Mouse (Mus musculus) hindbrain, embryonic 15.5 days (tissue): ENCODE data around the gene Noc3l. TPM values are rescaled to one million over a fixed set of nuclear protein-coding genes. Genes with fewer than 3 reads are reported as not detected.

ENCODE experiments used
- ATAC-seq: fragments of 200-750 bp; cut with Nextera tagmentation; 2 replicates; pipeline ENCODE4 v1.8.0; 2017; ENCODE audit warnings: low read depth, moderate number of reproducible peaks, moderate TSS enrichment; ENCODE audit not compliant: low FRiP score
- H3K27ac ChIP-seq: fragments of 300-500 bp; sonication (generic); replicated peaks from 2 replicates; pipeline ENCODE4 v1.5.1; 2015; ENCODE audit warnings: mild to moderate bottlenecking, inconsistent platforms
- H3K27me3 ChIP-seq: fragments of 300-500 bp; sonication (generic); 2 replicates; pipeline ENCODE4 v1.6.1; 2015; ENCODE audit warnings: control low read depth, inconsistent platforms
- H3K36me3 ChIP-seq: fragments of 300-500 bp; sonication (generic); 2 replicates; pipeline ENCODE4 v1.6.1; 2015; ENCODE audit warnings: control low read depth, inconsistent platforms
- H3K4me1 ChIP-seq: fragments of 300-500 bp; sonication (generic); replicated peaks from 2 replicates; pipeline ENCODE4 v1.6.1; 2015; ENCODE audit warnings: control low read depth, inconsistent platforms
- H3K4me2 ChIP-seq: fragments of 300-500 bp; sonication (generic); 2 replicates; pipeline ENCODE4 v1.6.1; 2015; ENCODE audit warnings: moderate library complexity, mild to moderate bottlenecking, inconsistent platforms
- H3K4me3 ChIP-seq: fragments of 300-500 bp; sonication (generic); 2 replicates; pipeline ENCODE4 v1.5.1; 2015; ENCODE audit warnings: mild to moderate bottlenecking, inconsistent platforms
- H3K9ac ChIP-seq: fragments of 300-500 bp; sonication (generic); 2 replicates; pipeline ENCODE4 v1.6.1; 2015; ENCODE audit warnings: inconsistent platforms
- H3K9me3 ChIP-seq: fragments of 300-500 bp; sonication (generic); 2 replicates; pipeline ENCODE4 v1.6.1; 2016; ENCODE audit warnings: control low read depth, inconsistent platforms
- WGBS: fragments of 180-500 bp; shearing (Covaris S2); methylation state at CpG from one replicate; pipeline ENCODE4 v1.1.7; 2015; 5-methylcytosine and 5-hydroxymethylcytosine counted together
- polyA plus RNA-seq: library from polyadenylated mRNA; unstranded; fragments of >200 nt; fragmentation: Nextera tagmentation; extraction: Ambion mirVana; gene quantifications from 2 replicates; pipeline ENCODE4 v1.2.1, GENCODE M21; 2015

Noc3l gene
- polyA plus RNA-seq, 1 experiment from 2014 or later, result 3.9 TPM

- Histone ChIP-seq H3K9ac (no peak overlapping the region), H3K9me3 (no peaks in the 10 kb centered on the region), H3K27ac (no peak overlapping the region), H3K36me3 (no peaks in the 10 kb centered on the region), H3K4me1 (no peaks in the 10 kb centered on the region), H3K4me3 (no peak overlapping the region), H3K4me2 (no peak overlapping the region), H3K27me3 (no peaks in the 10 kb centered on the region)
- ATAC-seq, result no peak
- WGBS, result 71% methylated on average over 3 of the region's 3 CpGs
Observed at GRCm38 (mm10) chr19:38757161-38757560, 61.9 kb downstream of the Noc3l start.

- Histone ChIP-seq H3K4me2 (no peak overlapping the region), H3K27ac (no peak overlapping the region), H3K4me3 (no peak overlapping the region), H3K9me3 (no peaks in the 10 kb centered on the region), H3K27me3 (no peaks in the 10 kb centered on the region), H3K36me3 (no peaks in the 10 kb centered on the region), H3K4me1 (no peaks in the 10 kb centered on the region), H3K9ac (no peak overlapping the region)
- WGBS, result 72% methylated on average over 4 of the region's 4 CpGs
- ATAC-seq, result no peak
Observed at GRCm38 (mm10) chr19:38750192-38750591, 68.8 kb downstream of the Noc3l start.

GRCm38 (mm10) chr19:38746492-38747014 lies 72.5 kb downstream of the Noc3l start:
- no peak overlapping the region for H3K4me2 ChIP-seq
- no peak for ATAC-seq
- H3K9ac ChIP-seq, result no peak overlapping the region
- no peaks in the 10 kb centered on the region for H3K9me3 ChIP-seq
- H3K27me3 ChIP-seq, result no peaks in the 10 kb centered on the region
- WGBS, result 72% methylated on average over 6 of the region's 6 CpGs
- H3K36me3 ChIP-seq, result no peaks in the 10 kb centered on the region
- H3K27ac ChIP-seq, result no peak overlapping the region
- H3K4me3 ChIP-seq, result no peak overlapping the region
- H3K4me1 ChIP-seq, result no peaks in the 10 kb centered on the region

- Histone ChIP-seq H3K4me2 (no peak overlapping the region), H3K36me3 (no peaks in the 10 kb centered on the region)
Observed at GRCm38 (mm10) chr19:38745810-38746491, 73.1 kb downstream of the Noc3l start.

GRCm38 (mm10) chr19:38744546-38744945 lies 74.5 kb downstream of the Noc3l start:
- H3K4me1 ChIP-seq, result no peaks in the 10 kb centered on the region
- 90% methylated on average over 8 of the region's 8 CpGs for WGBS
- no peaks in the 10 kb centered on the region for H3K9me3 ChIP-seq
- no peaks in the 10 kb centered on the region for H3K27me3 ChIP-seq
- H3K4me2 ChIP-seq, result no peak overlapping the region
- H3K4me3 ChIP-seq, result no peak overlapping the region
- no peak for ATAC-seq
- H3K9ac ChIP-seq, result no peak overlapping the region
- no peak overlapping the region for H3K27ac ChIP-seq
- no peaks in the 10 kb centered on the region for H3K36me3 ChIP-seq

More at GRCm38 (mm10) chr19:38745810-38746491, 73.1 kb downstream of the Noc3l start:
- Histone ChIP-seq H3K4me3 (no peak overlapping the region), H3K9ac (no peak overlapping the region), H3K4me1 (no peaks in the 10 kb centered on the region), H3K27me3 (no peaks in the 10 kb centered on the region), H3K9me3 (no peaks in the 10 kb centered on the region), H3K27ac (no peak overlapping the region)
- no peak for ATAC-seq
- WGBS, result 71% methylated on average over 10 of the region's 10 CpGs

Other genes with a start within 250 kb of the Noc3l start
- 6.2 and 6.5 TPM in 2 replicates for gene Tbc1d12, start 17.3 kb upstream of the Noc3l start, polyA plus RNA-seq
- 10.9 and 12.4 TPM in 2 replicates for gene Hells, start 111.7 kb upstream of the Noc3l start, polyA plus RNA-seq
- gene Cyp2c55, start 187.8 kb upstream of the Noc3l start, polyA plus RNA-seq, result 0.08 TPM in 1 of 2 replicates, not detected in the other
- not detected in 2 replicates for gene Cyp2c65, start 241.8 kb upstream of the Noc3l start, polyA plus RNA-seq